ENCODE assay signal across 8 mouse cellular contexts in genomic region chr1:55053596-55053995, GRCm38 (mm10). TPM values are rescaled to one million over a fixed set of nuclear protein-coding genes. Genes with fewer than 3 reads are reported as not detected.
DNase-seq lines count a peak whose midpoint lies in the region; ATAC-seq and TF ChIP-seq lines count a peak whose summit lies in the region.

No protein-coding gene starts in this region.

- H3K27me3 ChIP-seq in heart, adult 2 months (ENCODE audit: control insufficient read depth, insufficient read depth, low read length), result no peaks in the 10 kb centered on the region
- peaks cover 9% of the 10 kb centered on the region; the same call in 1 of the 2 replicates for H3K27me3 ChIP-seq in forebrain, embryonic 13.5 days
- no peaks in the 10 kb centered on the region for H3K27me3 ChIP-seq in liver, embryonic 14.5 days (ENCODE audit: control insufficient read depth, insufficient read depth, low read length)

- ATAC-seq in forebrain, embryonic 13.5 days, result no peak
- no peak for ATAC-seq in liver, embryonic 14.5 days (ENCODE audit: insufficient read depth)

- no peak for TF ChIP-seq POLR2A in heart, adult 2 months (IDR thresholded peaks at IDR 0.05; ENCODE audit: insufficient read depth, low read depth, low read length)

- no peak for DNase-seq in heart, adult 2 months
- DNase-seq in heart, postnatal 10 days, result no peak
- peak; percentile 28 for DNase-seq in A20 (ENCODE audit: low read depth, low spot score)
- DNase-seq in liver, embryonic 14.5 days (ENCODE audit: low read depth in 3 of 3, low spot score in 3 of 3), result no peak
- DNase-seq in frontal cortex, postnatal 36 days (ENCODE audit: low spot score in 2 of 2), result no peak
- DNase-seq in layer of hippocampus, postnatal 10 days (ENCODE audit: low spot score in 2 of 2), result no peak
- no peak for DNase-seq in thymus, postnatal 14 days

- peaks cover 12% of the 10 kb centered on the region for H3K79me2 ChIP-seq in heart, adult 2 months (replicated peaks; ENCODE audit: control insufficient read depth, insufficient read depth, low read length)

- peak overlapping the region; percentile 83 for H3K4me2 ChIP-seq in forebrain, embryonic 13.5 days
- peak overlapping the region; percentile 93 for H3K4me2 ChIP-seq in liver, embryonic 14.5 days (ENCODE audit: low read depth)

- no peaks in the 10 kb centered on the region for H3K9me3 ChIP-seq in forebrain, embryonic 13.5 days (replicated peaks)
- no peaks in the 10 kb centered on the region for H3K9me3 ChIP-seq in liver, embryonic 14.5 days (ENCODE audit: control insufficient read depth, low read length)

- H3K4me3 ChIP-seq in heart, adult 2 months, result peak overlapping the region; percentile 97
- H3K4me3 ChIP-seq in forebrain, embryonic 13.5 days, result peak overlapping the region; percentile 83
- H3K4me3 ChIP-seq in liver, embryonic 14.5 days (ENCODE audit: insufficient read depth in 1 of 2, low read depth in 2 of 2, low read length in 2 of 2), result peak overlapping the region; percentile 81 to 85

- no peak for TF ChIP-seq EP300 in heart, adult 2 months (IDR thresholded peaks at IDR 0.05; ENCODE audit: insufficient read depth, low read depth, low read length)
- TF ChIP-seq EP300 in liver, embryonic 14.5 days (IDR thresholded peaks at IDR 0.05; ENCODE audit: low read depth), result no peak

- H3K36me3 ChIP-seq in heart, adult 2 months (ENCODE audit: control insufficient read depth, insufficient read depth, low read length), result peaks cover 40% of the 10 kb centered on the region
- H3K36me3 ChIP-seq in forebrain, embryonic 13.5 days (ENCODE audit: poor library complexity, severe bottlenecking), result peaks cover 8% of the 10 kb centered on the region; the same call in 1 of the 2 replicates
- H3K36me3 ChIP-seq in liver, embryonic 14.5 days (replicated peaks; ENCODE audit: control insufficient read depth, insufficient read depth, low read depth), result peaks cover 5% of the 10 kb centered on the region

- intact Hi-C loops in heart, adult 2 months (cut with DNase I), result loop anchor here (1.0 to 5.0 kb wide), 3 partner anchors 26 to 79 kb away; partner anchors contain the start of genes Mob4 and Sf3b1
- intact Hi-C loops in heart, postnatal 10 days (cut with DNase I), result loop anchor here (2.0 kb wide), 1 partner anchor 33 kb away; no protein-coding TSS in a partner anchor

- peaks cover 13% of the 10 kb centered on the region for H3K4me1 ChIP-seq in heart, adult 2 months (ENCODE audit: control insufficient read depth, insufficient read depth, low read length)
- H3K4me1 ChIP-seq in forebrain, embryonic 13.5 days, result peaks cover 16% of the 10 kb centered on the region
- H3K4me1 ChIP-seq in liver, embryonic 14.5 days (replicated peaks; ENCODE audit: control insufficient read depth in 2 of 2, insufficient read depth in 2 of 2, low read length in 1 of 2), result peaks cover 4 to 10% of the 10 kb centered on the region in 2 experiments; a peak in 2 of 4 replicates

- 41% methylated on average over 4 of the region's 4 CpGs for WGBS in heart, adult 2 months
- 79% methylated on average over 4 of the region's 4 CpGs for WGBS in forebrain, embryonic 13.5 days
- WGBS in liver, embryonic 14.5 days (ENCODE audit: insufficient replicate concordance), result 55% methylated on average over 4 of the region's 4 CpGs

- peak overlapping the region; percentile 99 for H3K27ac ChIP-seq in heart, adult 2 months
- H3K27ac ChIP-seq in forebrain, embryonic 13.5 days, result no peak overlapping the region
- H3K27ac ChIP-seq in liver, embryonic 14.5 days, result peak overlapping the region; percentile 89

- TF ChIP-seq CTCF in heart, adult 2 months (IDR thresholded peaks at IDR 0.05), result no peak
- TF ChIP-seq CTCF in liver, embryonic 14.5 days (IDR thresholded peaks at IDR 0.05; ENCODE audit: low read depth), result no peak

- H3K9ac ChIP-seq in heart, adult 2 months (ENCODE audit: low read depth, low read length), result peak overlapping the region; percentile 95
- peak overlapping the region; percentile 78 for H3K9ac ChIP-seq in forebrain, embryonic 13.5 days
- peak overlapping the region; percentile 85 for H3K9ac ChIP-seq in liver, embryonic 14.5 days (replicated peaks)

RNA-seq across cellular contexts. Expression of gene Coq10b, which starts 1.0 kb away (rescaled TPM):
- total RNA-seq in heart, adult 2 months (2021), result 10 to 100 TPM; 26.7 to 64.0 TPM
- 16.0 and 23.1 TPM in 2 replicates for polyA plus RNA-seq in heart, adult 2 months (2012; rRNA removed)
- total RNA-seq in heart, postnatal 10 days (2021), result 10 to 100 TPM; 34.8 to 38.7 TPM
- 35.0 and 36.6 TPM in 2 replicates for polyA plus RNA-seq in forebrain, embryonic 13.5 days (2015; fragmentation: Nextera tagmentation; extraction: Ambion mirVana)
- polyA plus RNA-seq in liver, embryonic 14.5 days (2012; rRNA removed), result 6.3 and 8.6 TPM in 2 replicates
- polyA plus RNA-seq in liver, embryonic 14.5 days (2014; fragmentation: Nextera tagmentation; extraction: Ambion mirVana), result 15.4 and 16.4 TPM in 2 replicates
- total RNA-seq in layer of hippocampus, postnatal 10 days (2021), result 10 to 100 TPM; 19.8 to 22.8 TPM

RNA-seq across cellular contexts. Expression of gene Sf3b1, which starts 26.3 kb away (rescaled TPM):
- 10 to 100 TPM; 64.4 to 74.9 TPM for total RNA-seq in heart, adult 2 months (2021)
- 27.9 and 62.8 TPM in 2 replicates for polyA plus RNA-seq in heart, adult 2 months (2012; rRNA removed)
- 100 to 1,000 TPM; 115 to 139 TPM for total RNA-seq in heart, postnatal 10 days (2021)
- polyA plus RNA-seq in forebrain, embryonic 13.5 days (2015; fragmentation: Nextera tagmentation; extraction: Ambion mirVana), result 407 and 413 TPM in 2 replicates
- 30.9 and 45.0 TPM in 2 replicates for polyA plus RNA-seq in liver, embryonic 14.5 days (2012; rRNA removed)
- 122 and 132 TPM in 2 replicates for polyA plus RNA-seq in liver, embryonic 14.5 days (2014; fragmentation: Nextera tagmentation; extraction: Ambion mirVana)
- total RNA-seq in layer of hippocampus, postnatal 10 days (2021), result 100 to 1,000 TPM; 168 to 180 TPM

RNA-seq across cellular contexts. Expression of gene Hspe1, which starts 34.3 kb away (rescaled TPM):
- 100 to 1,000 TPM; 153 to 180 TPM for total RNA-seq in heart, adult 2 months (2021)
- 44.5 and 69.3 TPM in 2 replicates for polyA plus RNA-seq in heart, adult 2 months (2012; rRNA removed)
- total RNA-seq in heart, postnatal 10 days (2021), result 100 to 1,000 TPM; 123 to 130 TPM
- polyA plus RNA-seq in forebrain, embryonic 13.5 days (2015; fragmentation: Nextera tagmentation; extraction: Ambion mirVana), result 360 and 397 TPM in 2 replicates
- 148 and 306 TPM in 2 replicates for polyA plus RNA-seq in liver, embryonic 14.5 days (2012; rRNA removed)
- polyA plus RNA-seq in liver, embryonic 14.5 days (2014; fragmentation: Nextera tagmentation; extraction: Ambion mirVana), result 396 and 414 TPM in 2 replicates
- 100 to 1,000 TPM; 103 to 106 TPM for total RNA-seq in layer of hippocampus, postnatal 10 days (2021)

RNA-seq across cellular contexts. Expression of gene Hspd1, which starts 34.4 kb away (rescaled TPM):
- total RNA-seq in heart, adult 2 months (2021), result 100 to 1,000 TPM; 373 to 383 TPM
- 68.5 and 143 TPM in 2 replicates for polyA plus RNA-seq in heart, adult 2 months (2012; rRNA removed)
- total RNA-seq in heart, postnatal 10 days (2021), result 100 to 1,000 TPM; 352 to 382 TPM
- polyA plus RNA-seq in forebrain, embryonic 13.5 days (2015; fragmentation: Nextera tagmentation; extraction: Ambion mirVana), result 333 and 363 TPM in 2 replicates
- 73.8 and 163 TPM in 2 replicates for polyA plus RNA-seq in liver, embryonic 14.5 days (2012; rRNA removed)
- 241 and 264 TPM in 2 replicates for polyA plus RNA-seq in liver, embryonic 14.5 days (2014; fragmentation: Nextera tagmentation; extraction: Ambion mirVana)
- 100 to 1,000 TPM; 214 to 215 TPM for total RNA-seq in layer of hippocampus, postnatal 10 days (2021)
